Mouse (Mus musculus) heart, embryonic 12.5 days (tissue): ENCODE results near the gene Gls2. TPM values are rescaled to one million over a fixed set of nuclear protein-coding genes. Genes with fewer than 3 reads are reported as not detected.

Experiments used
- ATAC-seq: fragments of 200-750 bp; cut with Nextera tagmentation; 2 replicates; pipeline ENCODE4 v1.8.0; 2017; ENCODE audit warnings: moderate TSS enrichment, moderate library complexity; ENCODE audit not compliant: insufficient number of reproducible peaks, low FRiP score
- H3K27ac ChIP-seq: fragments of 300-500 bp; sonication (generic); 2 replicates; pipeline ENCODE4 v1.5.1; 2016; ENCODE audit warnings: mild to moderate bottlenecking, moderate library complexity; ENCODE audit not compliant: poor library complexity, severe bottlenecking
- H3K27me3 ChIP-seq: fragments of 300-500 bp; sonication (generic); replicated peaks from 2 replicates; pipeline ENCODE4 v1.6.1; 2016; ENCODE audit warnings: mild to moderate bottlenecking, moderate library complexity
- H3K36me3 ChIP-seq: fragments of 300-500 bp; sonication (generic); 2 replicates; pipeline ENCODE4 v1.6.1; 2016; ENCODE audit warnings: mild to moderate bottlenecking, moderate library complexity
- H3K4me1 ChIP-seq: fragments of 300-500 bp; sonication (generic); replicated peaks from 2 replicates; pipeline ENCODE4 v1.6.1; 2016; ENCODE audit warnings: mild to moderate bottlenecking
- H3K4me2 ChIP-seq: fragments of 300-500 bp; sonication (generic); 2 replicates; pipeline ENCODE4 v1.6.1; 2016; ENCODE audit warnings: mild to moderate bottlenecking, moderate library complexity
- H3K4me3 ChIP-seq: fragments of 300-500 bp; sonication (generic); 2 replicates; pipeline ENCODE4 v1.5.1; 2016; ENCODE audit warnings: mild to moderate bottlenecking
- H3K9ac ChIP-seq: fragments of 300-500 bp; sonication (generic); 2 replicates; pipeline ENCODE4 v1.6.1; 2016; ENCODE audit warnings: mild to moderate bottlenecking, moderate library complexity
- H3K9me3 ChIP-seq: fragments of 300-500 bp; sonication (generic); replicated peaks from 2 replicates; pipeline ENCODE4 v1.6.1; 2016; ENCODE audit warnings: mild to moderate bottlenecking, moderate library complexity
- WGBS: fragments of 180-500 bp; shearing (Covaris S2); methylation state at CpG from one replicate; pipeline ENCODE4 v1.1.7; 2016; 5-methylcytosine and 5-hydroxymethylcytosine counted together
- polyA plus RNA-seq: library from polyadenylated mRNA; unstranded; fragments of >200 nt; fragmentation: Nextera tagmentation; extraction: Ambion mirVana; gene quantifications from 2 replicates; pipeline ENCODE4 v1.2.1, GENCODE M21; 2016

Gene Gls2
- polyA plus RNA-seq, 1 experiment from 2014 or later = 0.47 TPM

DNA sequence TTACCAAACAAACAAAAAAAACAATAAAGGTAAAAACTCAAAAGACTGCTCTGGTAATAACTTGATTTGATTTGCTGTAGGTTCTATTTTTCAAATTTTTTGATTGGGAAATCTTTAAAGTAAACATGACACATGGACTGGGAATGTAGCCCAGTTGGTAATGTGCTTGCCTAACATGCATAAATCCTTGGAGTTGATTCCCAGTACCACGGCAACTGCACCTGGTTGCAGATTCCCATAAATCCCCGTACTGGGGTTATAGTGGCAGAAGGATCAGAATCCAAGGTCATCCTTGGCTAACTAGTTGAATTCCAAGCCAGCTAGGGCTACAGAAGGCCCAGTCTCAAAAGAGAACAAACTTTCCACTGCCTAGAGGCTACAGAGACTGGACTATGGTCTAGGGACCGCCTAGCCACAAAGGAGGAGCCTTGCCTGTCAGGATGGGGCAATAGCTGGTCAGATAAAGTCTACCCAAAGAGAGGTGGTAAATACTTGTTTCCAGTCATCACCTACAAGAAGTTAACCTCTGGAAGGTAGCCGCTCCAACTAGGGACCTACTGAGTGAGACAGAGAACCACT is 59.5 kb downstream of the Gls2 start, which contains the start of gene Apon:
Gene Apon (plus strand): TSS at position 420 of the 579 bp plus-strand sequence.
- Histone ChIP-seq H3K9ac (no peak within 1 kb of the TSS), H3K4me2 (no peak within 1 kb of the TSS), H3K36me3 (peaks cover 46% of the 10 kb centered on the region), H3K4me1 (no peaks in the 10 kb centered on the region), H3K27ac (no peak within 1 kb of the TSS), H3K4me3 (no peak within 1 kb of the TSS), H3K9me3 (no peaks in the 10 kb centered on the region), H3K27me3 (no peaks in the 10 kb centered on the region)
- ATAC-seq = no peak
- 79% methylated on average over 4 of the region's 4 CpGs for WGBS

DNA sequence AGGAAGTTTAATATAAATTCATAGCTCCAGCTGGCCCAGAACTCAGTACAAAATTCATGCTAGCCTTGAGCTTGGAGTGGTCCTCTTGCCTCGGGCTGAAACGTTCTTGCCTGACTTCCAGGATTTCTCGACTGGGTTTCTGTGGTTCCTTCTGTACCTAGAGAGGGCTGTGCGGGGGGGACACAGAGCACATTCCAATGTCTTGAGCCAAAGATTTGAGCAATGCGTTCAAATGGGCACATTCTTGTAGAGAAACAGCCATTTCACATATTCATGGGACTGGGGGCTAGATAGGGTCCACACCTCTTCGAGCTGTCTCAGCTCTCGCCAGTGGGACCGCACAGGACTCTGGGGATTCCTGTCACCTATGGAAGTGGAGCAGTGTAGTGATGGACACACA is 61.7 kb downstream of the Gls2 start:
- Histone ChIP-seq H3K27me3 (no peaks in the 10 kb centered on the region), H3K4me2 (no peak overlapping the region), H3K4me1 (no peaks in the 10 kb centered on the region), H3K36me3 (peaks cover 25% of the 10 kb centered on the region), H3K27ac (no peak overlapping the region), H3K9me3 (no peaks in the 10 kb centered on the region), H3K4me3 (no peak overlapping the region), H3K9ac (no peak overlapping the region)
- ATAC-seq = no peak
- 85% methylated on average over 8 of the region's 8 CpGs for WGBS

DNA sequence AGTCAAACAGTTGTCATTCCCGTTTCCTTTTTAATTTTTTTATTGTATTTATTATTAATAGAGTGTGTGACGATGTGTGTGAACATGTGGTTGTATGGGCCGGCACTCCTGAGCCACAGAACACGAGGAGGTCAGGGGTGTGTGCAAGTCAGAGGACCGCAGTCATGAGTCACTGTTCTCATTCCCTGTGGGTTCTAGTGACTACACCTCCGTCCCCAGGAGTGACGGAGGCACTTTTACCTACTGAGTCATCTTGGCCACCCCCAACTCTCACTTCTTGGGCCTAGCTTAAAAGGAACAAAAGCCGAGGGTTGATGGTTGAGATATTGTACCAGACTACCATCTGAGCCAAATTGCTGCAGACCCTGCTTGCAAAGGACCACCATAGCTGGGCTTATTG is 62.1 kb downstream of the Gls2 start:
- Histone ChIP-seq H3K9ac (no peak overlapping the region), H3K9me3 (no peaks in the 10 kb centered on the region), H3K27ac (no peak overlapping the region), H3K4me2 (no peak overlapping the region), H3K4me3 (no peak overlapping the region), H3K27me3 (no peaks in the 10 kb centered on the region), H3K36me3 (peaks cover 21% of the 10 kb centered on the region), H3K4me1 (no peaks in the 10 kb centered on the region)
- no peak for ATAC-seq
- 82% methylated on average over 8 of the region's 8 CpGs for WGBS

DNA sequence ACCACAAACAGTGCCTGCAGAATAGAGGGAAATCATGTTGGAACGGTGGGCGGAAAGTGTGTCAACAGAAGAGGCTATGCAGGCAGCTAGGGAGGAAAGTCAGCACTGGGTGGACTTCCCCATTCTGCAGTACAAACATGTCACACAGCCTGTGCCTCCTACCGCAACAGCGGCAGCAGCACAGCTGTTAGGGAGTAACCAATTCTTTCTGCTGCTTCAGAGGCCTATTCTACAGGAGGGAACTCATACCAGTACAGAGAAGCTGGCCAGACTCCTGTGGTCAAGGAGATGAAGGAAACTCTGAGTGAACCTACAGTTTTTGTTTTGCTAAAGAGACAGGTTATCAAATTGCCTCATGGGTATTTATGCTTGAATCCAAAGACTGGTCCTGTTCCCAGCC is 64.7 kb downstream of the Gls2 start:
- Histone ChIP-seq H3K4me2 (no peak overlapping the region), H3K4me3 (no peak overlapping the region), H3K9ac (no peak overlapping the region), H3K36me3 (no peaks in the 10 kb centered on the region), H3K9me3 (no peaks in the 10 kb centered on the region), H3K27me3 (no peaks in the 10 kb centered on the region), H3K4me1 (no peaks in the 10 kb centered on the region), H3K27ac (no peak overlapping the region)
- WGBS = 67% methylated on average over 4 of the region's 4 CpGs
- ATAC-seq = no peak

Other genes with a start within 250 kb of the Gls2 start
- gene Hsd17b6, start 186.8 kb upstream of the Gls2 start, polyA plus RNA-seq = not detected in 2 replicates
- gene Prim1, start 179.3 kb upstream of the Gls2 start, polyA plus RNA-seq = 50.0 and 50.6 TPM in 2 replicates
- 573 and 577 TPM in 2 replicates for gene Naca, start 158.9 kb upstream of the Gls2 start, polyA plus RNA-seq
- 363 and 375 TPM in 2 replicates for gene Ptges3, start 135.5 kb upstream of the Gls2 start, polyA plus RNA-seq
- 4,835 and 4,880 TPM in 2 replicates for gene Atp5b, start 111.2 kb upstream of the Gls2 start, polyA plus RNA-seq
- gene Baz2a, start 102.9 kb upstream of the Gls2 start, polyA plus RNA-seq = 11.3 and 12.2 TPM in 2 replicates
- 43.4 and 44.1 TPM in 2 replicates for gene Rbms2, start 14.2 kb upstream of the Gls2 start, polyA plus RNA-seq
- 35.7 and 36.4 TPM in 2 replicates for gene Spryd4, start 17.4 kb downstream of the Gls2 start, polyA plus RNA-seq
- gene Mip, start 31.4 kb downstream of the Gls2 start, polyA plus RNA-seq = not detected in 2 replicates
- gene Timeless, start 37.6 kb downstream of the Gls2 start, polyA plus RNA-seq = 37.6 and 44.5 TPM in 2 replicates
- gene Apon, start 59.6 kb downstream of the Gls2 start, polyA plus RNA-seq = 0.20 and 0.31 TPM in 2 replicates
- gene Apof, start 74.2 kb downstream of the Gls2 start, polyA plus RNA-seq = 0.45 TPM in 1 of 2 replicates, not detected in the other
- gene Stat2, start 76.1 kb downstream of the Gls2 start, polyA plus RNA-seq = 11.2 and 12.2 TPM in 2 replicates
- gene Il23a, start 104.3 kb downstream of the Gls2 start, polyA plus RNA-seq = 1.2 and 1.8 TPM in 2 replicates
- 30.0 and 31.7 TPM in 2 replicates for gene Pan2, start 108.9 kb downstream of the Gls2 start, polyA plus RNA-seq
- 201 and 209 TPM in 2 replicates for gene Cnpy2, start 128.0 kb downstream of the Gls2 start, polyA plus RNA-seq
- gene Cs, start 143.3 kb downstream of the Gls2 start, polyA plus RNA-seq = 418 and 430 TPM in 2 replicates
- gene Coq10a, start 174.5 kb downstream of the Gls2 start, polyA plus RNA-seq = 15.9 and 16.2 TPM in 2 replicates
- gene Ankrd52, start 182.7 kb downstream of the Gls2 start, polyA plus RNA-seq = 10.6 and 11.3 TPM in 2 replicates
- gene Slc39a5, start 206.8 kb downstream of the Gls2 start, polyA plus RNA-seq = 0.28 and 0.42 TPM in 2 replicates
- 57.3 and 57.9 TPM in 2 replicates for gene Nabp2, start 217.0 kb downstream of the Gls2 start, polyA plus RNA-seq
- gene Rnf41, start 217.2 kb downstream of the Gls2 start, polyA plus RNA-seq = 27.7 and 29.9 TPM in 2 replicates